Mouse (Mus musculus) layer of hippocampus, adult 9-10 months (tissue): ENCODE measurements around the gene Lrrc3.
A peak's percentile ranks its signal among the peaks of the same experiment; 100 is the strongest.
"Not testable (repeated sequence)": the region's sequence is repeated elsewhere in the genome, so short reads cannot be mapped to it uniquely, and the experiment has no call there.

Experiments
- DNase-seq: peaks from one replicate; pipeline ENCODE4 v3.0.0; 2022; ENCODE audit warnings: low spot score

Gene Lrrc3

GRCm38 (mm10) chr10:77902211-77902893 lies at the start of gene Lrrc3:
Lrrc3 (minus strand) TSS chr10:77902536.
- DNase-seq: no peak

GRCm38 (mm10) chr10:77950468-77950867 lies 48.1 kb upstream of the Lrrc3 start:
- DNase-seq: not testable (repeated sequence)

GRCm38 (mm10) chr10:77939685-77940084 lies 37.3 kb upstream of the Lrrc3 start:
- DNase-seq: no peak

GRCm38 (mm10) chr10:77927375-77927774 lies 25.0 kb upstream of the Lrrc3 start:
- no peak for DNase-seq

GRCm38 (mm10) chr10:77926140-77926539 lies 23.8 kb upstream of the Lrrc3 start:
- DNase-seq: peak; percentile 53

GRCm38 (mm10) chr10:77922681-77923080 lies 20.3 kb upstream of the Lrrc3 start:
- no peak for DNase-seq

- no peak for DNase-seq
These were observed 18.7 kb upstream of the Lrrc3 start for GRCm38 (mm10) chr10:77921009-77921408.

- no peak for DNase-seq
These were observed 14.4 kb upstream of the Lrrc3 start for GRCm38 (mm10) chr10:77916636-77917335.

GRCm38 (mm10) chr10:77913292-77913691 lies 11.0 kb upstream of the Lrrc3 start:
- no peak for DNase-seq

GRCm38 (mm10) chr10:77912605-77913004 lies 10.3 kb upstream of the Lrrc3 start:
- DNase-seq: no peak

- DNase-seq: no peak
These were observed 769 bp upstream of the Lrrc3 start for GRCm38 (mm10) chr10:77902894-77903715.

- no peak for DNase-seq
These were observed 495 bp downstream of the Lrrc3 start for GRCm38 (mm10) chr10:77901871-77902210.

- no peak for DNase-seq
These were observed 1.2 kb downstream of the Lrrc3 start for GRCm38 (mm10) chr10:77900903-77901818.

GRCm38 (mm10) chr10:77900126-77900525 lies 2.2 kb downstream of the Lrrc3 start:
- DNase-seq: no peak

- no peak for DNase-seq
These were observed 6.8 kb downstream of the Lrrc3 start for GRCm38 (mm10) chr10:77895562-77895961.

- DNase-seq: no peak
These were observed 11.3 kb downstream of the Lrrc3 start for GRCm38 (mm10) chr10:77890987-77891565.

GRCm38 (mm10) chr10:77886007-77886747 lies 16.2 kb downstream of the Lrrc3 start:
- no peak for DNase-seq

- no peak for DNase-seq
These were observed 19.8 kb downstream of the Lrrc3 start for GRCm38 (mm10) chr10:77882553-77882952.

- DNase-seq: no peak
These were observed 22.0 kb downstream of the Lrrc3 start for GRCm38 (mm10) chr10:77880305-77880704.

GRCm38 (mm10) chr10:77878985-77879384 lies 23.4 kb downstream of the Lrrc3 start:
- DNase-seq: no peak

- DNase-seq: no peak
These were observed 32.7 kb downstream of the Lrrc3 start for GRCm38 (mm10) chr10:77869651-77870050.
